Mouse (Mus musculus) liver, adult (tissue): ENCODE data around the gene Timp4.

ENCODE experiments used
- GATA4 ChIP-seq: IDR thresholded peaks from 2 replicates; pipeline ENCODE4 v1.6.1; 2014; ENCODE audit warnings: mild to moderate bottlenecking, low read length; ENCODE audit not compliant: insufficient replicate concordance

The Timp4 gene

DNA sequence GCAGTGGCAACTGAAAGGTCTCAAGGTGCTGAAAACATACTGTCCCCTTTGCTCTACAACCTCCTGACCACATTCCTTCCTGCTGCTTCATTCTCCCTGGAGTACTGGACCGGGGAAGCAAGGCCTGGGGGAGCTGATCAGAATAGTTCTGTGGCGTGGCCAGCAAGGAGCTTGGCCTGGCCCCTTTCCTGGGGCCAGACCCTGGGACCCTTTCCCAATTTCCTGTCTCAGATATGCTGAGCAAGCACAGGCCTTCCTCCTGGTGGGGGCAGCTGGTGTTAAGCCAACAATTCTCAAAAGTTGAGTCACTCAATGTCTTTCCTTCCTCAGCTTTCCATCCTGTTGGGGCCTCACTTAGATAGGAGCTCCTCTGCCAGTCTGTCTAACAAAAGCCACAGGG is 18.1 kb upstream of the Timp4 start:
- no peak for TF ChIP-seq GATA4

DNA sequence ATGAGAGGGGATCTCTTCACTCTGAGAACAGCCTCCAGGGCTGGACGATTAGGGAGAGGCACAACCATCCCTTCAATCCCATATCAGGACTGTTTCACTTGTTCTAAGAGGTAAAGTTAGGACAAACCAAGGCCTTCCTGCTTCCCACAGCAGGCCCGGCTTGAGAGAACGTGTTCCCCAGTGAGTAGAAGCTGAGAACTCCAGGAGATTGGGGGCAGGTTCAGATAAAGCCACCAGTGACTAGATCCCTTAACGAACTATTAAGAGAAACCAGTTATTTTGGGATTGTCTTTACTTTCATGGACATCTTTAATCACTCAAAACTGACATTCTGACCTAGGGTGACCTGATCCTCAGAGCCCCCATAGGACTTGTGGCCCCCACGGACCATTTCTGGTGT is 17.6 kb upstream of the Timp4 start:
- TF ChIP-seq GATA4 = no peak

DNA sequence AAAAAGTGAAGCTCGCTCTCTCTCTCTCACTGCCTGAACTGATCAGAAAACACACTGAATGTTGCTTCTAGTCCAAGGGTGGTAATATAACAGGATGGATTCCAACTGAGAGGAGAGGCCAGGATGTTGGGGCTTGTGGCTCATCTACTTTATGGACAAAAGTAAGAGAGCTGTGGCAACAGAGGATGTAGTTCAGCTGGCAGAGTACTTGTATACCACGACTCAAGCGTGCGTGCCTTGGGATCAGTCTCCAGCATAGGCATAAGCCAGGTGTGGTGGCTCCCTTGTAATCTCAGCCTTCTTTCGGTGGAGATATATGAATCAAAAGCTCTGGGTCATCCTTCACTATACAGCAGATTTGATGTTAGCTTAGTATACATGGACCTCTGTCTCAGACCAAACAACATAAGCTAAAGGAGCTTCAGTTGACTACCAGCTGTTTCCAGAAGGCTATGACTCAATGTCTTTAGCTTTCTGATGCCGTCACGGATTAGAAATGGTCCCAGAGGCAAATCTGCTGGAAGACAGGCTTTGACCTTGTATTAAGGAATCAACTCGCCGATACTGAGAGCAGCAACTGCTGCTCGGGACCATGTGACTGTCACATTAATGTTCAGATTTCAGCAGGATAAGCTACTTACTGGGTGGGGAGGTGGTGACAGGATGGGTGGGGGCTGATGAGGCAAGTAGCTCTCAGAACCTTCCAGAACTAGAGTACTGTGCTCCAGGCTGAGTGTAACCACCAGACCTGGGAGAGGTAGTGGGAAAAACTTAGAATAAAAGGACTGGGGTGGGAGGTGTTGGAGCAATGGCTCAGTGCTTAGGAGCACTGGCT is 16.8 kb upstream of the Timp4 start:
- TF ChIP-seq GATA4 = no peak

DNA sequence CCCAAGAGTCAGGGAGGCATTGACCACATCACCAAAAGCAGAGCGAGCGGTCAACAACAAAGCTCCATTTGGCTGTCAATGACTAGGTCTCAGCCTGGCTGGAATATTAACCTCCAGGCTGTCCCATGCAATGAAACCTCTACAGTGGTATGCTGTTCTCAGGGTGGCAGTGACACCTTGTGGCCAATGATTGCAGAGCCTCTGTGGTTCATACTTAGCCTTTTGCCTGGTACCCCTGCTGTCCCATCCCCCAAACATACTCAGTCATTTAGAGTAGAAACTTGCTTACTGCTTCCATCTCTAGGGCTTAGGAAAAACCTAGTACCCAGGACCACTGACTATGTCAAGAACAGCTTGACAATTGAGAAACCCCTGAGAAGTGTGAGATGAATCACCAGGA is 15.9 kb upstream of the Timp4 start:
- TF ChIP-seq GATA4 = no peak

DNA sequence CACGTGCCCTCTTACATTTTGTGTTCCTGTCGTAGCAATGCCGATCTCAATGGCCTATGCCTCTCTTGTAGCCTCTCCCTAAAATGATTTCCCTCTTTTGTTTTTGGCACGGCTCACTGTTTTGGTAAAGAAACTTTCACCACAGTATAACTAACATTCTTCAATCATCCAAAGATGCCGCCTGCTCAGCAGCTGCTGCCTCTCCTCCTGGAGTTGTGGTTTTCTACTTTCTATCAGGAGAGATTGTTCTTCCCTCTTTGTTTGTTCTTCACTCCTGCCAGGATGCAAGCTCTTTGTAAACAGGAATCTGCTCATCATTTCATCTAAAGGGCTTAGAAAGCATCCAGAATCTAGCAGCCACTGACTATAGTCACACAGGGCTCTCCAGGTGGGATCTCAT is 14.8 kb upstream of the Timp4 start:
- no peak for TF ChIP-seq GATA4

DNA sequence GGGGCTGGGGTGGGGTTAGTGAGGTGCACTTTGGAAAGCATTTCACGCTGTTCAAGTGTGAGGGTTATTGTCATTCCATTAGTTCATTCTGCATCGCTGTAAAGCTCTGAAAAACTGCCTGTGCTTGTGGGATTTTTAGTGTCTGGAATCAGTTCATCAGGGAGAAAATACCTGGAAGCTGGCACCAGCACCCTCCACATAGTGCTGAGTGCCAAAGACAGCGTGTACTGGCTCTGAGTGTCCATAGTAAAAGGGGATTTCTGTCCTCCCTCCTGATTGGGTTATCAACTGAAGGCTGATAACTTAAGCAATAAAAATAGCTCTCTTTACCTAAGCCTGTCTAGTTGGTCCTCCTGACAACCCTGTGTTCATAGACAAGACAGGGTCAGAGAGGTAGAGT is 8.5 kb upstream of the Timp4 start:
- TF ChIP-seq GATA4 = no peak

DNA sequence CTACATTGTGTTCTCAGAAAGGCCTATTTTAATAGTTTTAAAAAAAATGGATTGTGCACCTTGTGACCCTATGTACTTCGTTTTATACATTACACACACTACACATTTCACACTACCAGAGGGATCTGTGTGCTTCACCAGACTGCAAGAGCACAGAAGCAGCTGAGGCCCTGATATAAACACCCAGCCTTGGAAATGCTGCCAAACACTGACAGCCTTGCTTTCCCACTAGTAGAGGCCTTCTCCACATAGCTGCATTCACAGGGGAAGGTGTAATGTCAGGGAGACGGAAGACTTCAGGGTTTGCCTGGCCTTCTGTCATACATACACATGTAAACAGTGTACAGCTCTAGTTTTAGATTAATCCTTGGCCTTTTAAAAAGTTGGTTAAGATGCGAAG is 3.2 kb upstream of the Timp4 start:
- TF ChIP-seq GATA4 = no peak

DNA sequence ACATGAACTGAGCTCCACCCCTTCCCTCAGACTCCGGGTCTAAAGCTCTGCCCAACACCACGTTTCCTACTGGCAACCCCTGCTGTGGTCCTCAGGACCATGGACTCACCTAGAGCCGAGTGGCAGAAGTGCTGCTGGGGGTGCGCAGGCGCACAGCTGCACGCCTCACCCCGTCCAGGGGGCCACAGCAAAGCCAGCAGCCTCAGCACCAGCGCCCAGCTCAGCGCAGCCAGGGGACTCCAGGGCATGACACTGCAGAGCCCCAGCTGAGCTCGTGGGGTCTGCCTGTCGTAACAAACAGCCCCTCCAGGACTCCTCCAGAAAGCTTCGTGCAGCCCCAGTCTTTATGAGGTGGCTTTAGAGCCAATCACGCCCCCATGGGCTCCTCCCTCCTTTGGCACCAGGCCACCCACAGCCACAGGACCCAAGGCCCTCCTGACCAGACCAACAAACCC is 447 bp downstream of the Timp4 start:
- TF ChIP-seq GATA4 = no peak

DNA sequence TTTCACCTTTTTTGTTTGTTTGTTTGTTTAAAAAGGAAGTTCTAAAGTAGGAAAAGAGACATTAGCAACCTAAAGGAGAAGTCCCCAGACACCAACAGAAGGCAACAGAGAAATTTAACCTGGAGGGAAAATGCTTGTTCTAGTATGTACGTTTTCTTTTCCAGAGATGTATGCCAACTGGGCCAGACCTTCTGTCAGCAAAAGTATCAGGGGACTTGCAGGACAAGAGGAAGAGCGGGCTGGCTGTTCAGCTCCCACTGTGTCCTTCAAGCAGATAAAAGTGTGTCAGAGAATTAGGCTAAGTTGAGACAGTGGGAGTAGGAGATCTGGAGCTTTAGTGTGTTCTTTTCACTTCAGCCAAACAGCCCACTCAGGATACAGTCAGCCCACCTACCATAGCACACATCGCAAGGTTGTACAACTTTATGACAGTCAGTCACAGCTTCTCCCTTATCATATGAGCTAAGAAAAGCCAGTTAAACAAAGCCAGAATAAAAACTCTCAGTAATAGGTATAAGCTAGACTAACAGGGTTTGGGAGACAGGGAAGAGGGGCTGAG is 6.4 kb downstream of the Timp4 start:
- no peak for TF ChIP-seq GATA4

DNA sequence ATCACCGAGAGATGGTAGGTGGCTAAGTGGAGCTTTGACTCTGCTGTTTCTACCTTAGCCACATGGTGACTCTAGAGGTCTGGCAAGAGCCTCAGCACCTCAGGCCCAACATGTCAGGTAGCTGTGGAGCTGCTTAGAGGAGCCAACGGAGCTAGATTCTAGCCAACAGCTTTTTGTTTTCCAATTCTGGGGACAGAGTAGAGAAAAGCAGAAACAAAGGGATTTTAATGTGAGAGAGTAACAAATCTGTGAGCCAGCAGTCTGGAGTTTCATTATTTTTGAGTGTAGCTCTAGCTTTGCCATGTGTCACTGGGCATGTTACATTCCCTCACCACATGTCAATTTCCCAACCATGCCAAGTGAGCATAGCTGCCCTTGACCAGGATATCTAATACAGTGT is 7.8 kb downstream of the Timp4 start:
- TF ChIP-seq GATA4 = no peak

DNA sequence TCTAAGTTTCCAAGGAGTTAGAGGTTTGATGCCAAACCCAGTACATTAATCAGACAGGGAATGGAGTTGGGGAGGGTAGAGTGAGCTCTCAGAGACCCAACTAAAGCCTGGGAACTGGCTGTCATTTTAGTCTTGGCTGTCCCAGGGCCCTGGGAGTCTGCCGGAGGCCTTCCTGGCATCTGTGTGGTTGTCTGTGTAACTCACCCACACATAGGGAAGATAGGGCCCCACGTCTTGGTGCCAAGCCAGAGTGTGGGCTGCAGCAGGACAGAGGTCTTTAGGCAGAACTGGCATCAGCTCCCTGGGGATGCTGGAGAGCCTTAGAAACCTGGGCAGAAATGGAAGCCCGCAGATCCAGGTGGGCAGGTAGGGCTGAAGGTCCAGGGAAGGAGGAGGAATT is 10.1 kb downstream of the Timp4 start:
- no peak for TF ChIP-seq GATA4

DNA sequence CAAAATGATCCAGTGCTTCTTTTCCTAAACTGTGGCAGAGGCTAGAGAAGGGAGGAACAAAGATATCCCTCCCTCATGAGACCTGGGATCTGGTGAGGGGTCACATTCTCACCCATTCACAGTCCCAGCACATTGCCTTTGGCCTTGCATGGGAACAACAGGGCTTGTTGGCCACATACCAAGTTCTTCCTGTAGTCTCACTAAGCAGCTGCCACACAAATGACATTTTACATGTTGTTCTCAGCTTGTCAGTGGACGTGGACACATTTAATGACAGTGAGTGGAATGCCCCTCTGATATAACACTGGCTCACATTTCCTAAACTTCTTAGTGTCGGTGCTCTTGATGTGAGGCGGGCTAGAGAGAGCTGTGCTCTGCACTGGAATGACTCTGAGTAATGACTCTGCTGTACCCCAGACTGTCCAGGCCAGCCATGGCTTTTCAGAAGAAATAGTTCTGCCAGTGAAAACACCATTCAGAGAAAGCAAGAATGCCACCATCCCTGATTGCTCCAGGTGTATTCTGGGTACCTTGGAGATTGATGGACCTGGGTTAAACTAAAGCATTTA is 10.8 kb downstream of the Timp4 start:
- no peak for TF ChIP-seq GATA4

DNA sequence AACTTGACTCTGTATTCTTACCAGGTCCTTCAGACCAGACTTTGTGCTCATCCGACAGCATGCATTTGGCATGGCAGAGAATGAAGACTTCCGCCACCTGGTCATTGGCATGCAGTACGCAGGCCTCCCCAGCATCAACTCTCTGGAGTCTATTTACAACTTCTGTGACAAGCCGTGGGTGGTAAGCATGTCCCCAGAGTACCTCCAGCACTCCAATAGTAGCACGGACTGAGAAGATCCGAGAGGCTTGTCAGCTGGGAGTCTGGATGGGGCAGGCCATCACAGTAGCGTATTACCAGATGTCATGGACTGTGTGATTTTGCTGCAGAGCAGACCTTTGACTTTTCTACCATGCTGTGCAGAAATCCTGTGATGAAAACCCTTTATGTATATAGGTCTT is 12.7 kb downstream of the Timp4 start:
- no peak for TF ChIP-seq GATA4

DNA sequence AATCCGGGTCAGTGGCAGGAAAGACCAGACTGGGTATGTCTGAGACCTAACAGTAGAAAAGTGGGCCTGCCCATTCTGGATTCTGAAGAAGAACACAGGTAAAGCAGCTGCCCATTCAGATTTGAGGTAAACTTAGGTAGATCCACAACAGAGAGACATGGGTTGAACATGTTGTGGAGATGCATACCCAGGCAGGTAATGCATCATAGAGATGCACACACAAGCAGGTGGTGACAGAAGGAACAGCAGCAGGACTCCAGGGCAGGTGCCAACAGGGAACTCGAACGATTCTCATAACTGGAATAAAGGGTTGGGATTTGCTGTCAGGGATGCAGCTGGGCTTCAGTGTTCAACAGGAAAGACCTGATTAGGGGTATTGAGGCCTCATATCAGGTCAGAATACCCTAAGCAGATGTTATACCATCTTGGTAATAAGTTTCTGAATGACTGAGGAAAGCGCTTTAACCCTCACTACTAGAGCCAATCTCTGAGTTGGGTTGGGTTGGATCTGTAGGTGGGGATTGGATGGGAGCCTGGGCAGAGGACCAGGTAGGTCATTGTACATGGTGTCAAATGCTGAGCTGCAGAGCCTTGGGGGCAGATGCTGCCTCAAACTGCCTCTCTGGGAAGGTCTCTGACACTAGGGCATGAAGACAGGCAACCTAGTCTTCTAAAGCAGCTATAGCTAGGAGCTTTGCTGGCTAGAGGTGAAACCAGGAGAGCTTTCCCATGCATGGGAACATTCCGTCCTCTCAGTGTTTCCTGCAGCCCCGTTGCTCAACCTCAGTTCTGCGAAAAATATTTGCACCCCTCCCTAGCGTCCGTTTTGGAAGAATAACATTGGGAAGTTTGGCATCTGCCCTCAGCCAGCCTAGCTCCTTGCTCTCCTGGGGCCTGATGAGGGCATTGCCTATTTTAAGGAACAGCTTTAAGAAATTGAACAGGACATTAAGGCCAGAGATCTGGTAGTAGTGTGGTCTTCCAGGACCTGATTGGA is 13.7 kb downstream of the Timp4 start:
- no peak for TF ChIP-seq GATA4

DNA sequence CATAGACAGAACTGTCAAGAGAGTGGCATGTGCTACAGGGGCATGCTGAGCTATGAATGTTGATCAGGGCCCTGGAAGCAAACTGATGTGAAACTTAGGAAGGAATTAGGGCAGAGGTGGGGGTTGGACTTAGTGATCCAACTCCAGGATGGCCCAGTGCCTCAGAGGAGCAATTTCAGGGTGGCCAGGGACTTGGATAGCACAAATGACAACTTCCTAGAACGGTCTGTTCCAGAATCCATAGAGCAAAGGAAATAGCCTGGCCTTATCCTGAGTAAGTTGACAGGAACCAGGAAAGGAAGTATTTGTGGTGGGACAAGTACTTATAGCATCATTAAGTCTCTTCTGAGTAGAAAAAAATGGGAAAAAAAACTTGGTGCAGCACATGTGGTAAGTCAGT is 19.4 kb downstream of the Timp4 start:
- no peak for TF ChIP-seq GATA4
